In genomic region chr13:27342733-27343275, GRCm38 (mm10) we compare ENCODE assay signal across 23 mouse cellular contexts. TPM values are rescaled to one million over a fixed set of nuclear protein-coding genes. Genes with fewer than 3 reads are reported as not detected.
DNase-seq lines count a peak whose midpoint lies in the region; ATAC-seq and TF ChIP-seq lines count a peak whose summit lies in the region.
"Had no signal": no experiment of that assay in that cellular context is flagged by ENCODE, and none has a peak within 500 bp of the region (broad histone marks: within the 10 kb centered on the region; RNA-seq: fewer than 3 reads in every experiment).

No protein-coding gene starts in this region.

- H3K27me3 ChIP-seq in heart, embryonic 11.5 days (ENCODE audit: control insufficient read depth, insufficient read depth, low read length): no peaks in the 10 kb centered on the region
- no peaks in the 10 kb centered on the region for H3K27me3 ChIP-seq in midbrain, postnatal 0 days (ENCODE audit: insufficient read depth, low read length)
- no peaks in the 10 kb centered on the region for H3K27me3 ChIP-seq in midbrain, embryonic 11.5 days (ENCODE audit: control insufficient read depth, insufficient read depth, low read length)
- H3K27me3 ChIP-seq: embryonic facial prominence, embryonic 12.5 days; liver, embryonic 15.5 days; midbrain, embryonic 12.5 days; neural tube, embryonic 15.5 days had no signal

- H3K4me3 ChIP-seq in heart, embryonic 11.5 days (ENCODE audit: low read depth, low read length): no peak overlapping the region
- H3K4me3 ChIP-seq in midbrain, postnatal 0 days (ENCODE audit: low read depth, low read length): no peak overlapping the region
- no peak overlapping the region for H3K4me3 ChIP-seq in midbrain, embryonic 11.5 days (ENCODE audit: low read depth, low read length)
- H3K4me3 ChIP-seq: embryonic facial prominence, embryonic 12.5 days; hindbrain, embryonic 10.5 days; liver, embryonic 15.5 days; midbrain, embryonic 12.5 days; neural tube, embryonic 15.5 days had no signal

- DNase-seq in heart, adult 9 months (ENCODE audit: low spot score in 2 of 2): no peak
- DNase-seq in midbrain, postnatal 0 days (ENCODE audit: low spot score): peak; percentile 2
- DNase-seq in midbrain, embryonic 11.5 days (ENCODE audit: low spot score, missing footprints): no peak
- peak; percentile 3 for DNase-seq in embryo, embryonic 11 days
- DNase-seq in urinary bladder, postnatal 10 days (ENCODE audit: low spot score): no peak
- no peak for DNase-seq in thymus, postnatal 36 days
- DNase-seq: adrenal gland, postnatal 36 days; B cell, adult 2 months; cerebellum, adult 9-10 months; gastrocnemius, postnatal 10 days; kidney, adult 9 months; kidney, postnatal 36 days; lung, postnatal 4 days had no signal

- no peak overlapping the region for H3K9ac ChIP-seq in heart, embryonic 11.5 days (ENCODE audit: low read depth, low read length)
- H3K9ac ChIP-seq in midbrain, postnatal 0 days (replicated peaks; ENCODE audit: low read length, poor library complexity, severe bottlenecking): no peak overlapping the region
- no peak overlapping the region for H3K9ac ChIP-seq in midbrain, embryonic 11.5 days (ENCODE audit: low read length)
- H3K9ac ChIP-seq: embryonic facial prominence, embryonic 12.5 days; liver, embryonic 15.5 days; midbrain, embryonic 12.5 days; neural tube, embryonic 15.5 days had no signal

- no peak overlapping the region; the same call in 1 of the 2 replicates for H3K27ac ChIP-seq in heart, embryonic 11.5 days (ENCODE audit: low read depth, low read length)
- H3K27ac ChIP-seq in midbrain, postnatal 0 days (ENCODE audit: low read depth, low read length): no peak overlapping the region
- no peak overlapping the region for H3K27ac ChIP-seq in midbrain, embryonic 11.5 days (ENCODE audit: low read depth, low read length)
- H3K27ac ChIP-seq: embryonic facial prominence, embryonic 12.5 days; hindbrain, embryonic 10.5 days; liver, embryonic 15.5 days; midbrain, embryonic 12.5 days; neural tube, embryonic 15.5 days had no signal

- H3K4me1 ChIP-seq in heart, embryonic 11.5 days (ENCODE audit: control insufficient read depth, insufficient read depth, low read length): no peaks in the 10 kb centered on the region
- H3K4me1 ChIP-seq in midbrain, postnatal 0 days (ENCODE audit: insufficient read depth, low read length): no peaks in the 10 kb centered on the region
- H3K4me1 ChIP-seq in midbrain, embryonic 11.5 days (ENCODE audit: control insufficient read depth, insufficient read depth, low read length): no peaks in the 10 kb centered on the region
- H3K4me1 ChIP-seq: embryonic facial prominence, embryonic 12.5 days; hindbrain, embryonic 10.5 days; liver, embryonic 15.5 days; midbrain, embryonic 12.5 days; neural tube, embryonic 15.5 days had no signal

- no peaks in the 10 kb centered on the region for H3K36me3 ChIP-seq in heart, embryonic 11.5 days (ENCODE audit: control insufficient read depth, insufficient read depth, low read length)
- no peaks in the 10 kb centered on the region for H3K36me3 ChIP-seq in midbrain, postnatal 0 days (ENCODE audit: insufficient read depth, low read length)
- H3K36me3 ChIP-seq in midbrain, embryonic 11.5 days (ENCODE audit: control insufficient read depth, insufficient read depth, low read length): no peaks in the 10 kb centered on the region
- H3K36me3 ChIP-seq: embryonic facial prominence, embryonic 12.5 days; hindbrain, embryonic 10.5 days; liver, embryonic 15.5 days; midbrain, embryonic 12.5 days; neural tube, embryonic 15.5 days had no signal

- 27% methylated on average over 3 of the region's 3 CpGs for WGBS in heart, embryonic 11.5 days (ENCODE audit: insufficient replicate concordance)
- WGBS in midbrain, postnatal 0 days: 71% methylated on average over 3 of the region's 3 CpGs
- 84% methylated on average over 3 of the region's 3 CpGs for WGBS in midbrain, embryonic 11.5 days

- no peak overlapping the region for H3K4me2 ChIP-seq in heart, embryonic 11.5 days
- H3K4me2 ChIP-seq in midbrain, postnatal 0 days (ENCODE audit: low read depth, low read length, poor library complexity, severe bottlenecking): no peak overlapping the region
- H3K4me2 ChIP-seq in midbrain, embryonic 11.5 days: no peak overlapping the region
- H3K4me2 ChIP-seq: embryonic facial prominence, embryonic 12.5 days; liver, embryonic 15.5 days; midbrain, embryonic 12.5 days; neural tube, embryonic 15.5 days had no signal

- peak; percentile 49; the same call in 1 of the 2 replicates for ATAC-seq in heart, embryonic 11.5 days (replicated peaks; ENCODE audit: insufficient number of reproducible peaks, low FRiP score, low TSS enrichment)
- no peak for ATAC-seq in midbrain, postnatal 0 days (ENCODE audit: low FRiP score)
- ATAC-seq in midbrain, embryonic 11.5 days (ENCODE audit: low FRiP score): no peak

- H3K9me3 ChIP-seq in heart, embryonic 11.5 days (replicated peaks; ENCODE audit: control insufficient read depth, low read length): no peaks in the 10 kb centered on the region
- no peaks in the 10 kb centered on the region for H3K9me3 ChIP-seq in midbrain, postnatal 0 days (ENCODE audit: low read length)
- H3K9me3 ChIP-seq in midbrain, embryonic 11.5 days (ENCODE audit: control insufficient read depth, low read length): no peaks in the 10 kb centered on the region
- H3K9me3 ChIP-seq: embryonic facial prominence, embryonic 12.5 days; hindbrain, embryonic 10.5 days; liver, embryonic 15.5 days; midbrain, embryonic 12.5 days; neural tube, embryonic 15.5 days had no signal

- no peak for TF ChIP-seq CTCF in midbrain, postnatal 0 days (IDR thresholded peaks at IDR 0.05)

RNA-seq across cellular contexts. Expression of gene Prl8a2, which starts 2.7 kb away (rescaled TPM):
- polyA plus RNA-seq in heart, embryonic 11.5 days (2014; fragmentation: Nextera tagmentation; extraction: Ambion mirVana): not detected in 2 replicates
- not detected in 2 replicates for total RNA-seq in midbrain, postnatal 0 days (2014; rRNA removed)
- polyA plus RNA-seq in midbrain, postnatal 0 days (2015; fragmentation: Nextera tagmentation; extraction: Ambion mirVana): not detected in 2 replicates
- polyA plus RNA-seq in midbrain, embryonic 11.5 days (2014; fragmentation: Nextera tagmentation; extraction: Ambion mirVana): not detected in 2 replicates
- total RNA-seq: gastrocnemius, postnatal 10 days; heart, adult 8-10 months; layer of hippocampus, postnatal 14 days; left cerebral cortex, postnatal 14 days had no signal
- polyA plus RNA-seq: embryonic facial prominence, embryonic 12.5 days; hindbrain, embryonic 10.5 days; liver, embryonic 15.5 days; midbrain, embryonic 12.5 days; neural tube, embryonic 15.5 days had no signal

RNA-seq across cellular contexts. Expression of gene Prl6a1, which starts 30.4 kb away (rescaled TPM):
- polyA plus RNA-seq in heart, embryonic 11.5 days (2014; fragmentation: Nextera tagmentation; extraction: Ambion mirVana): not detected in 2 replicates
- not detected in 2 replicates for total RNA-seq in midbrain, postnatal 0 days (2014; rRNA removed)
- not detected in 2 replicates for polyA plus RNA-seq in midbrain, postnatal 0 days (2015; fragmentation: Nextera tagmentation; extraction: Ambion mirVana)
- not detected in 2 replicates for polyA plus RNA-seq in midbrain, embryonic 11.5 days (2014; fragmentation: Nextera tagmentation; extraction: Ambion mirVana)
- total RNA-seq: adrenal gland, postnatal 36 days; gastrocnemius, postnatal 10 days; heart, adult 8-10 months; layer of hippocampus, postnatal 14 days; left cerebral cortex, postnatal 14 days had no signal
- polyA plus RNA-seq: embryonic facial prominence, embryonic 12.5 days; hindbrain, embryonic 10.5 days; liver, embryonic 15.5 days; midbrain, embryonic 12.5 days; neural tube, embryonic 15.5 days; thymus, postnatal 0 days had no signal

RNA-seq across cellular contexts. Expression of gene Prl2b1, which starts 47.8 kb away (rescaled TPM):
- polyA plus RNA-seq in heart, embryonic 11.5 days (2014; fragmentation: Nextera tagmentation; extraction: Ambion mirVana): not detected in 2 replicates
- total RNA-seq in midbrain, postnatal 0 days (2014; rRNA removed): not detected in 2 replicates
- polyA plus RNA-seq in midbrain, postnatal 0 days (2015; fragmentation: Nextera tagmentation; extraction: Ambion mirVana): not detected in 2 replicates
- not detected in 2 replicates for polyA plus RNA-seq in midbrain, embryonic 11.5 days (2014; fragmentation: Nextera tagmentation; extraction: Ambion mirVana)
- total RNA-seq: adrenal gland, postnatal 36 days; gastrocnemius, postnatal 10 days; heart, adult 8-10 months; layer of hippocampus, postnatal 14 days; left cerebral cortex, postnatal 14 days had no signal
- polyA plus RNA-seq: embryonic facial prominence, embryonic 12.5 days; hindbrain, embryonic 10.5 days; liver, embryonic 15.5 days; midbrain, embryonic 12.5 days; neural tube, embryonic 15.5 days; thymus, postnatal 0 days had no signal

Comparison
In these comparisons a context has a peak if more than half of its experiments do, and no peak if none do; other contexts are left out.
1. DNase-seq: peak in midbrain, postnatal 0 days (single experiment) and embryo, embryonic 11 days (single experiment); none in heart, adult 9 months (0 of 2), midbrain, embryonic 11.5 days (single experiment), urinary bladder, postnatal 10 days (single experiment) and thymus, postnatal 36 days (0 of 2).